Mouse (Mus musculus): Measurements from ENCODE around the gene Hmgcs2. TPM values are rescaled to one million over a fixed set of nuclear protein-coding genes. Genes with fewer than 3 reads are reported as not detected.
A peak's percentile ranks its signal among the peaks of the same experiment; 100 is the strongest.

Hmgcs2 gene
- polyA plus RNA-seq (2012; rRNA removed): 5.3 and 9.4 TPM in 2 replicates

DNA sequence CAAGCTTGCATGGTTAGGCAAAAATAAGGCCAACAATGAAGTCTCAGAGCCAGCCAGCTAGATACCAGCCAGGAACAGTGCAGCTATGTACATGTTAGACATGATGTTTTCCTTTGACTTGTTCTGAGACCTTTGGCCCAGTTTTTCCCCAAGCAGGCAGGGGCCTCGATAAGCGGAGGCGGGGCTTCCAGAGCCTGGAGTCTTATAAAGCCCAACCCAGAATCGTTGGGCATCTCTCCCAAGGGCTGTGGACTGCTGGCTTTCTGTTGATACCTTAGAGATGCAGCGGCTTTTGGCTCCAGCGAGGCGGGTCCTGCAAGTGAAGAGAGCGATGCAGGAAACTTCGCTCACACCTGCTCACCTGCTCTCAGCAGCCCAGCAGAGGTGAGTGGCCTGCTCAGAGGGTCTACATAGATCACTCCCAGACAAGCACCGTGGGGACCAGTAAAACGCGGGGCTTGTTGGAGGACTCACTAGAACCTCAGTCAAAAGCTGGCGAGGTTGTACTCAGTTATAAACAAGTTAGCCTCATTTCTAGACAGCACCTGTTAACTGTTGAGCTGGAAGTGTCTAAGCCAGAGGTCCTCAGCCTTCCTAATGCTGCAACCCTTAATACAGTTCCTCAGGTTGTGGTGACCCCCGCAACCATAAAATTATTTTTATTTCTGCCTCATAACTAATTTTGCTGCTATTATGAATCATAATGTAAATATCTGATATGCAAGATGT, at the start of gene Hmgcs2:
Hmgcs2 (plus strand) TSS at position 232 of the 729 bp plus-strand sequence.
- DNase-seq (ENCODE audit: low read depth): peak; percentile 33
- TF ChIP-seq POLR2A (IDR thresholded peaks at IDR 0.05; ENCODE audit: borderline replicate concordance, extremely low read depth, insufficient read depth, insufficient read length, poor library complexity, severe bottlenecking) (no peak), CTCF (IDR thresholded peaks at IDR 0.05; ENCODE audit: borderline replicate concordance, extremely low read depth, insufficient read depth, insufficient read length) (no peak)

DNA sequence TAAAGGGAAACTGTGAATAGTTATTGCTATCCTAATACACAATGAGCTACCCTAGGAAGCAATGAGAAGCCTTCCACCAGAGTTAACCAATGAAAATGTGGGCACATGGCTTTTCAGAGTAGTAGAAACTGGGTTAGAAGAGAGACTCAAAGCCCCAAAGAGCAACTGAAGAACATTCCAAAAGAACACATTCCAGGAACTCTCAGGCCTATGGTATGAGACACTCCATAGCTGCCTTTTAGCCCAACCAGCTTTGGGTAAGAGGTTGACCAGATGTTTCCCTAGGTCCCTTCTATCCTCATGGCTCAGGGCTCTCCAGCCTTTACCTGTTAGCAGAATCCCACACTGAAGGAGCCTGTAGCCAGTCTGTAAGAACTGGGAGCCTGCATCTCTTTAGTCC, 46.7 kb upstream of the Hmgcs2 start:
- DNase-seq (ENCODE audit: low read depth): no peak
- no peak for TF ChIP-seq CTCF (IDR thresholded peaks at IDR 0.05; ENCODE audit: borderline replicate concordance, extremely low read depth, insufficient read depth, insufficient read length)
- TF ChIP-seq POLR2A (IDR thresholded peaks at IDR 0.05; ENCODE audit: borderline replicate concordance, extremely low read depth, insufficient read depth, insufficient read length, poor library complexity, severe bottlenecking): no peak

DNA sequence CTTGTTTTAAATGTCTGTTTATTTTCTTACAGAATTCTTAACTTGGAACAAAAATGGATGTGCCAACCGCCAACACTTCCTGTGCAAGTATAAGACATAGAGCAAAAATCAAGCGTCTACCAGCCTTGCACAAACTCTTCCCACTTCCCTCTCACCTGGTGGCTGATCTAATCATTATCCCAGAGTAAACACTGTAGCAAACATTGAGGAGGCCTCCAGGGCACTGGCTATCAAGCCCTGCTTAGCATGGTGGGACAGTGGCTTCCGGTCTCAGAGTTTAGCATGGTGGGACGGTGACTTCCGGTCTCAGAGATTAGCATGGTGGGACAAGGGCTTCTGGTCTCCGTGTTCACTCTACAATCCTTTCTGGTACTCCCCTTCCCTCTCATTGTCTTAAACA, 44.0 kb upstream of the Hmgcs2 start:
- no peak for TF ChIP-seq CTCF (IDR thresholded peaks at IDR 0.05; ENCODE audit: borderline replicate concordance, extremely low read depth, insufficient read depth, insufficient read length)
- no peak for TF ChIP-seq POLR2A (IDR thresholded peaks at IDR 0.05; ENCODE audit: borderline replicate concordance, extremely low read depth, insufficient read depth, insufficient read length, poor library complexity, severe bottlenecking)
- no peak for DNase-seq (ENCODE audit: low read depth)

DNA sequence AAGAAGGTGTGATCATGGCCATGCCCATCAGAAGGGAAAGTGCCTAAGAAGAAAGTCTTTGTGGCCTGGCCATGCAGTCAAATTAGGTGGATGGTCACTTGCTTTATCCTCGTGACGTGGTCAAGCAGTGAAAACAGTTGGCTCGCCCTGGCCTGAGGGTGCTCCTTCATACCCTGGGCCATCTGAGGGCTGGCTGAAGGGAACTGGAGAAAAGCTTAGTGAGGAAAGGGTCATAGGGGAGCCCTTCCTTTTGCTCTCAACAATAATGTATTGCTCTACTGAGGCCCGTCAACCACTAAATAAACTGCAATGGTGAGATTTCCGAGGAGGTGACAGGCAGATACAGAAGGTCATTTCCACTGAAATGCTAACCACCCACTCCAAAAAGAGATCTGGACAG, 43.0 kb upstream of the Hmgcs2 start:
- TF ChIP-seq POLR2A (IDR thresholded peaks at IDR 0.05; ENCODE audit: borderline replicate concordance, extremely low read depth, insufficient read depth, insufficient read length, poor library complexity, severe bottlenecking) (no peak), CTCF (IDR thresholded peaks at IDR 0.05; ENCODE audit: borderline replicate concordance, extremely low read depth, insufficient read depth, insufficient read length) (no peak)
- no peak for DNase-seq (ENCODE audit: low read depth)

DNA sequence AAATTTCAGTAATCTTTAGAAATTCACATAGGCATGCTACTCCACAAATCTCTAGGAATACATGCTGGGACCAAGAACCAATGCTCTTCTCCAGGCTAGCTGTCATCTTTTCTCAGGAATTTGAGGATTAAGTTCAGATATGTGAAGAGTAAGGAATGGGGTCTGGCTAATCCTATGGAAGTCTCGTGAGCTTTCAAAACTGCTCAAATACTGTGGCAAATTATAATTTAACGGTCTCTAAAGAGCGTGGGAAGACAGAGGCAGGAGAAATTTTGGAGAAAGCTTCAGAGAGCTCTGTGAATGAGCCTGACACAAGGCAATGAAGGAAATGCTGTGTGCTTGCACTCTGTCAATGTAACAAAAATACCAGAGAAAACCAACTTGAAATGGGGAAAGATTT, 42.1 kb upstream of the Hmgcs2 start:
- peak; percentile 13 for DNase-seq (ENCODE audit: low read depth)
- TF ChIP-seq CTCF (IDR thresholded peaks at IDR 0.05; ENCODE audit: borderline replicate concordance, extremely low read depth, insufficient read depth, insufficient read length) (no peak), POLR2A (IDR thresholded peaks at IDR 0.05; ENCODE audit: borderline replicate concordance, extremely low read depth, insufficient read depth, insufficient read length, poor library complexity, severe bottlenecking) (no peak)

DNA sequence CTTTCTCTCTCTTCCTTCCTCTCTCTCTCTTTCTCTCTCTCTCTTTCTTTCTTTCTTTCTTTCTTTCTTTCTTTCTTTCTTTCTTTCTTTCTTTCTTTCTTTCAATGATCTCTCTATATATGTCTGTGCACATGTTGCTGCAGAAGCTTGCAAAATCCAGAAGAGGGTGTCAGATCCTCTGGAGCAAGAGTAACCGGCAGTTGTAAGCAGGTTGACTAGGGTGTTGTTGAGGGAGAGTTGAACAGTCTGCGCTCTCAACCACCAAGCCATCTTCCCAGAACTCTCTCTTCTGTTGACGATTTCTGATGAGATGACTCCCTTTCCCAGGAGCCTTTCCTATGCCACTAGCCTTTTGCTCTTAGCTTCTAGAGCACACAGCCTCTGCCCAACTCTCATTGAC, 38.2 kb upstream of the Hmgcs2 start:
- TF ChIP-seq CTCF (IDR thresholded peaks at IDR 0.05; ENCODE audit: borderline replicate concordance, extremely low read depth, insufficient read depth, insufficient read length) (no peak), POLR2A (IDR thresholded peaks at IDR 0.05; ENCODE audit: borderline replicate concordance, extremely low read depth, insufficient read depth, insufficient read length, poor library complexity, severe bottlenecking) (no peak)
- DNase-seq (ENCODE audit: low read depth): no peak

DNA sequence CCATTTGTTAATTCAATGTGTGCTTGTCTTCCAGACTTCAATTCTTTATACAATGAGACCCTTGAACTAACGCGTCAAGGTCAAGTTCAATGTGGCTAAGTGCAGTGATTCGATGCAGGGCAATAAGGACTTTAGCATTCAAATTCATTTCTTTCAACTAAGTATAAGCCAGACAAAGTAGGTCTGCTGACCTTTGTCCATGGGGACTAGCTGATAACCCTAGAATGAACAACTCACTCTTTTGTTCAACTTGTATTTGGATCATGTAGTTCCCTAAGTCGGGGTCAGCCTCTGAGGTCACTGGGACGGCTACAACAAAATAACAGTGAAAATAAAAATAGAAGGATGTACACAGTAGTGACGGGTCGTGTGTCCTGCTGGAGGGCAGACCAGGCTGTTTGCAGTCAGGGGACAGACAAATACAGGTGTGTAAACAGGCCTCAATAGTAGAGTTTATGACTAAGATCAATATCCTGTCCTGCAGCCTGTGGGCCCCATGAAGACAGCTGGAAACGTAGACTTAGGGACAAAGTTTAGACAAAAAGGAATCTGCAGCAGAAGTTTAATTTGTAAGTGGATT, 37.7 kb upstream of the Hmgcs2 start:
- no peak for TF ChIP-seq CTCF (IDR thresholded peaks at IDR 0.05; ENCODE audit: borderline replicate concordance, extremely low read depth, insufficient read depth, insufficient read length)
- TF ChIP-seq POLR2A (IDR thresholded peaks at IDR 0.05; ENCODE audit: borderline replicate concordance, extremely low read depth, insufficient read depth, insufficient read length, poor library complexity, severe bottlenecking): no peak
- DNase-seq (ENCODE audit: low read depth): no peak

DNA sequence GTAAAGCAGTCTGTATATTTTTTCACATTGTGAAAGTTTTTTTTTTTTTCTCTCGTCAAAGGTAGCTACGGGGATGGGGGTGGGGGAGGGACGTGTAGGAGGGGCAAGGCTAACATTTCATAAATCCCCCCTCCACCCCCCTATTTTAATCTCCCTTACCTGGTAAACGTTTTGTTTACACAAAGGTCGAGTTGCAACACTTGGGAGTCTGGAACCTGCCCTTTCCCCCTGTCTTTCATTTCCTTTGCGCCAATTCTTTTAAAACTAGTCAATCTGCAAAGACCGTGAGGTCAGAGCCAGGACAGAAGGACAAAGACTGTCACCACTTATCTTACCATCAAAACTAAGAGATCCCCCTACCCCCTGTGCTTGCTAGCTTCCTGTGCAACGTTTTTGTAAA, 34.3 kb upstream of the Hmgcs2 start:
- TF ChIP-seq CTCF (IDR thresholded peaks at IDR 0.05; ENCODE audit: borderline replicate concordance, extremely low read depth, insufficient read depth, insufficient read length) (no peak), POLR2A (IDR thresholded peaks at IDR 0.05; ENCODE audit: borderline replicate concordance, extremely low read depth, insufficient read depth, insufficient read length, poor library complexity, severe bottlenecking) (no peak)

DNA sequence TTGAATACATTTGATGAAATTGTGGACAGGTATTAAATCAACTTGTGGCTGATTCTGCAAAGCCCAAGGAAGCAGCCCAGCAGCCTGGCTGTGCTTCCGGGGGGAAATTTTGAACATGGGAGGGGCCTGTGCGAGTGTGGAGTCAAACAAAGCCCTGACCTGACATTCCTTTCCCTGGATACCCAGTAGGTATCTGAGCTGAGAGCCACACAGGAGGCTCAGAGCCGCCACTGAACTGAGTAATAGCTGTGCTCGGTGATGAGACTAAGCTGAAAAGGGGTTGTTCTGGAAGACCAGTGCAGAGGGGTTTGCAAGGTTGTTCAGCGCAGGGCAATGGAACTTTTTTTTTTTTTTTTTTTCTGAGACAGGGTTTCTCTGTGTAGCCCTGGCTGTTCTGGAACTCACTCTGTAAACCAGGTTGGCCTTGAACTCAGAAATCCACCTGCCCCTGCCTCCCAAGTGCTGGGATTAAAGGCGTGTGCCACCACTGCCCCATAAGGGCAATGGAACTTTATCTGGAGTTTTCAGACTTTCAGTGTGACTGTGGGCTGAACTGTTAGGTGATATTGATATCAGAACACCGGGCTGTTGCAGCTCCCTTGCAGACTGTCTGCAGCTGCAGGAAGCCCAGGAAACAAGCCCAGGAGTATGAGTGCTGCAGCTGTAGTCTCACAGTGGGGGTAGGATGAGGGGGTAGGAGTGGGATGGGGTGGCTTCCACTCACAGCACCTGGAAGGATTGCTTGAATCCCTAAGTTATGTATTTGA, 33.1 kb upstream of the Hmgcs2 start:
- DNase-seq (ENCODE audit: low read depth): peak; percentile 23
- TF ChIP-seq CTCF (IDR thresholded peaks at IDR 0.05; ENCODE audit: borderline replicate concordance, extremely low read depth, insufficient read depth, insufficient read length): no peak

More for the DNA sequence above, 34.3 kb upstream of the Hmgcs2 start:
- no peak for DNase-seq (ENCODE audit: low read depth)

DNA sequence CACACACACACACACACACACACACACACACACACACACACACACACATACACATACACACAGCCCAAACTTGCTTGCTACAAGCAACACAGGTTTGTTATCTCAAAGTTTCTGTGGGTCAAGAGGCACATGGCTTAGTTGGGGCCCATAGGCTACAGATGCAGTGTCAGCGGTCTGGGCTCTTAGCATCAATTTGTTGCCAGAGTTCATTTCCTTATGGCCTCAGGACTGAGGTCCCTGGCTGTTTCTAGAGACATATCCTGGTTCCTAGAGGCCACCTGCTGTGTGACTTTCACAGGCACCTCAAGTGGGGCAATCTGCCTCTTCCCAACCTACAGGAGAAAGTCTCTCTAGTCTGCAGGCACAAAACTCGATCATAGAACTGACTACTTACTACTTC, 30.9 kb upstream of the Hmgcs2 start:
- no peak for TF ChIP-seq CTCF (IDR thresholded peaks at IDR 0.05; ENCODE audit: borderline replicate concordance, extremely low read depth, insufficient read depth, insufficient read length)
- no peak for TF ChIP-seq POLR2A (IDR thresholded peaks at IDR 0.05; ENCODE audit: borderline replicate concordance, extremely low read depth, insufficient read depth, insufficient read length, poor library complexity, severe bottlenecking)
- no peak for DNase-seq (ENCODE audit: low read depth)

DNA sequence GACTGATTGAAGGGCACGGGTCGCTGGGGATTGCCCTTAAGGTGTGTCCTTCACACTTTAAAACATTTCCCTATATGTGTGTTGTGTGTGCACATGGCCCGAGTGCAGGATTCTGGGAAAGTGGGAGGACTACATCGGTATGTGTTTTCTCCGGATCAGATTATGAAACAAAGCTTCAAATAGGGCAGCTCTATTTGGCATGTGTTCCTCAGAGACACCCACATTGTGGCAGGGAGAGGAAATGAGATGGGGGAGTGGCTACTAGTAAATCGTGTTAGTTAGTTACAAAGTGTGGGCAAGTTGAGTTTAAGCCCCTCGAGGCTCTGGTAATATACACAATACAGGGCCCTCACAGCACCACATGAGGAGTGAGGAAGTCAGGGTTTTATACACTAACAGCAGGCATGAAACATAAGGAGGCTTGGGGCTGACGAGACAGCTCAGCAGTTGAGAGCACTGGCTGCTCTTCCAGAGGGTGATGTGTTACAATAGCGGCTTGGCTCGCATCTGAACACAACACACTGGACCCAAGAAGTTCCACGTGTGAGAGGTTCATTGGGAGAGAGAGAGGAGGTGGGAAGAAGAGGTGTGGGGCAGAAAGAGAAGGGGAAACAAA, 30.3 kb upstream of the Hmgcs2 start:
- TF ChIP-seq POLR2A (IDR thresholded peaks at IDR 0.05; ENCODE audit: borderline replicate concordance, extremely low read depth, insufficient read depth, insufficient read length, poor library complexity, severe bottlenecking) (no peak), CTCF (IDR thresholded peaks at IDR 0.05; ENCODE audit: borderline replicate concordance, extremely low read depth, insufficient read depth, insufficient read length) (no peak)
- no peak for DNase-seq (ENCODE audit: low read depth)

All from brain, embryonic 14.5 days (tissue).